Mouse (Mus musculus): ENCODE data around the gene Krt26. TPM values are rescaled to one million over a fixed set of nuclear protein-coding genes. Genes with fewer than 3 reads are reported as not detected.

Gene Krt26
- polyA plus RNA-seq, 1 experiment from 2014 or later: not detected

Other genes starting within 250 kb of the Krt26 start
- gene Tns4, start 248.7 kb downstream of the Krt26 start, polyA plus RNA-seq (2015; fragmentation: Nextera tagmentation; extraction: Ambion mirVana): 0.19 and 0.21 TPM in 2 replicates
- 0.25 and 0.32 TPM in 2 replicates for gene Ccr7, start 182.9 kb downstream of the Krt26 start, polyA plus RNA-seq (2015; fragmentation: Nextera tagmentation; extraction: Ambion mirVana)
- gene Smarce1, start 106.9 kb downstream of the Krt26 start, polyA plus RNA-seq (2015; fragmentation: Nextera tagmentation; extraction: Ambion mirVana): 62.3 and 66.5 TPM in 2 replicates
- 0.13 and 0.31 TPM in 2 replicates for gene Krt222, start 93.9 kb downstream of the Krt26 start, polyA plus RNA-seq (2015; fragmentation: Nextera tagmentation; extraction: Ambion mirVana)
- not detected in 2 replicates for gene Krt24, start 52.7 kb downstream of the Krt26 start, polyA plus RNA-seq (2015; fragmentation: Nextera tagmentation; extraction: Ambion mirVana)
- not detected in 2 replicates for gene Krt25, start 15.0 kb downstream of the Krt26 start, polyA plus RNA-seq (2015; fragmentation: Nextera tagmentation; extraction: Ambion mirVana)
- gene Krt27, start 13.1 kb upstream of the Krt26 start, polyA plus RNA-seq (2015; fragmentation: Nextera tagmentation; extraction: Ambion mirVana): not detected in 2 replicates
- gene Krt28, start 36.9 kb upstream of the Krt26 start, polyA plus RNA-seq (2015; fragmentation: Nextera tagmentation; extraction: Ambion mirVana): 0.06 TPM in 1 of 2 replicates, not detected in the other
- 2.9 and 3.0 TPM in 2 replicates for gene Krt10, start 51.4 kb upstream of the Krt26 start, polyA plus RNA-seq (2015; fragmentation: Nextera tagmentation; extraction: Ambion mirVana)
- gene Krt12, start 84.3 kb upstream of the Krt26 start, polyA plus RNA-seq (2015; fragmentation: Nextera tagmentation; extraction: Ambion mirVana): 0.05 TPM in 1 of 2 replicates, not detected in the other
- 33.8 and 34.8 TPM in 2 replicates for gene Krt20, start 100.2 kb upstream of the Krt26 start, polyA plus RNA-seq (2015; fragmentation: Nextera tagmentation; extraction: Ambion mirVana)
- gene Krt23, start 155.2 kb upstream of the Krt26 start, polyA plus RNA-seq (2015; fragmentation: Nextera tagmentation; extraction: Ambion mirVana): 1.4 and 1.5 TPM in 2 replicates
- not detected in 2 replicates for gene Krt39, start 183.4 kb upstream of the Krt26 start, polyA plus RNA-seq (2015; fragmentation: Nextera tagmentation; extraction: Ambion mirVana)
- not detected in 2 replicates for gene Krt40, start 205.2 kb upstream of the Krt26 start, polyA plus RNA-seq (2015; fragmentation: Nextera tagmentation; extraction: Ambion mirVana)
- gene Krtap3-3, start 212.9 kb upstream of the Krt26 start, polyA plus RNA-seq (2015; fragmentation: Nextera tagmentation; extraction: Ambion mirVana): not detected in 2 replicates
- not detected in 2 replicates for gene Krtap3-2, start 218.9 kb upstream of the Krt26 start, polyA plus RNA-seq (2015; fragmentation: Nextera tagmentation; extraction: Ambion mirVana)
- not detected in 2 replicates for gene Gm11939, start 221.5 kb upstream of the Krt26 start, polyA plus RNA-seq (2015; fragmentation: Nextera tagmentation; extraction: Ambion mirVana)
- not detected in 2 replicates for gene Krtap3-1, start 228.7 kb upstream of the Krt26 start, polyA plus RNA-seq (2015; fragmentation: Nextera tagmentation; extraction: Ambion mirVana)
- gene Krtap1-5, start 243.1 kb upstream of the Krt26 start, polyA plus RNA-seq (2015; fragmentation: Nextera tagmentation; extraction: Ambion mirVana): not detected in 2 replicates
- not detected in 2 replicates for gene Krtap1-4, start 245.7 kb upstream of the Krt26 start, polyA plus RNA-seq (2015; fragmentation: Nextera tagmentation; extraction: Ambion mirVana)

Data from liver, embryonic 16.5 days (tissue).